ENCODE assay signal across 8 mouse cellular contexts in genomic region chr12:50352404-50352803, GRCm38 (mm10).
DNase-seq lines count a peak whose midpoint lies in the region; ATAC-seq lines count a peak whose summit lies in the region.

No protein-coding gene starts in this region.

- peak; percentile 2 for DNase-seq in gastrocnemius, adult 18-20 months (ENCODE audit: low spot score)
- no peak for DNase-seq in gastrocnemius, postnatal 36 days
- peak; percentile 3 for DNase-seq in R1 (ENCODE audit: low read depth, low spot score)
- DNase-seq in frontal cortex, postnatal 14 days (ENCODE audit: low spot score in 2 of 2): peak; percentile 9 to 17
- DNase-seq in layer of hippocampus, postnatal 36 days: peak; percentile 38 to 47
- DNase-seq in retina, embryonic 14.5 days (ENCODE audit: low spot score): peak; percentile 76
- no peak for DNase-seq in T-cell, adult 2 months (ENCODE audit: low spot score)

- intact Hi-C loops in gastrocnemius, postnatal 36 days (cut with DNase I): no loop called here

- ATAC-seq in erythroblast, adult 5-6 weeks (replicated peaks; ENCODE audit: low FRiP score, poor library complexity, severe bottlenecking): no peak

Comparison
In these comparisons a context has a peak if more than half of its experiments do, and no peak if none do; other contexts are left out.
1. DNase-seq: peak in gastrocnemius, adult 18-20 months (single experiment), R1 (single experiment), frontal cortex, postnatal 14 days (2 of 2), layer of hippocampus, postnatal 36 days (2 of 2) and retina, embryonic 14.5 days (single experiment); none in gastrocnemius, postnatal 36 days (0 of 2) and T-cell, adult 2 months (single experiment).